Mouse (Mus musculus) cerebellum, adult 2 months (tissue): ENCODE results near the gene Bfar.

Experiments
- CTCF ChIP-seq: fragments of 200-500 bp; IDR thresholded peaks from 2 replicates; pipeline ENCODE4 v1.5.1; 2011; ENCODE audit warnings: low read depth, mild to moderate bottlenecking, control low read depth, low read length, moderate library complexity, borderline replicate concordance; ENCODE audit not compliant: insufficient read depth
- POLR2A ChIP-seq: fragments of 200-500 bp; IDR thresholded peaks from 2 replicates; pipeline ENCODE4 v1.6.1; 2011; ENCODE audit warnings: low read length, control low read depth, borderline replicate concordance; ENCODE audit not compliant: insufficient read depth

DNA sequence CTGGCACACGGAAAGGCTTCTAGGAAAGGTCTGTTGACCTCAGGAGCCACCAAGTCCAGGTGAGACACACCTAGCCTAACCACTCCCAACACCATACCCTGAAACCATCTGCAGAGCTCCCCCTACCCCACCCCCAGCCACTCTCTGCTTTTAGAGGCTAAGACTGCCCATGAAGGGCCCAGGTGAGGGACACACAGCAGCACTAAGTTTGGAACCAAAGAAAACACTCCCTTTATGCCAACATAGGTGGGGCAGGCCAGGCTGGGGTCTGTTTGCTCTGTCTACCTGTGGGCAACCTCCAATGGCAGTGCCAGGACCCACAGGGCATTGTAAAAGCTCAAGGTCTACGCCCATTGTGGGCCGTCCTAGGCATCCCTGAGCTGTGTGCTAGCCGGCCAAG lies 57.8 kb downstream of the Bfar start:
- no peak for TF ChIP-seq CTCF
- TF ChIP-seq POLR2A = no peak
